Mouse (Mus musculus) liver, adult 2 months (tissue): ENCODE data around the gene Cd8a. TPM values are rescaled to one million over a fixed set of nuclear protein-coding genes. Genes with fewer than 3 reads are reported as not detected.

ENCODE experiments used
- DNase-seq: peaks from one replicate; pipeline ENCODE4 v3.0.0-alpha.2; 2011; ENCODE audit warnings: low read depth, low spot score; ENCODE audit errors: extremely low read depth
- H3K27ac ChIP-seq: fragments of 200-500 bp; replicated peaks from 2 replicates; pipeline ENCODE4 v1.5.1; 2012; ENCODE audit warnings: low read depth, mild to moderate bottlenecking, control low read depth, inconsistent platforms, low read length; ENCODE audit not compliant: insufficient read depth
- H3K27me3 ChIP-seq: fragments of 200-500 bp; 2 replicates; pipeline ENCODE4 v1.6.1; 2012; ENCODE audit warnings: mild to moderate bottlenecking, moderate library complexity, low read length, inconsistent platforms; ENCODE audit not compliant: control insufficient read depth, insufficient read depth
- H3K36me3 ChIP-seq: fragments of 200-500 bp; 2 replicates; pipeline ENCODE4 v1.6.1; 2012; ENCODE audit warnings: low read length, inconsistent platforms; ENCODE audit not compliant: control insufficient read depth, insufficient read depth
- H3K4me1 ChIP-seq: fragments of 200-500 bp; 2 replicates; pipeline ENCODE4 v1.6.1; 2011; ENCODE audit warnings: low read length; ENCODE audit not compliant: control insufficient read depth, insufficient read depth
- H3K4me3 ChIP-seq: fragments of 200-500 bp; 2 replicates; pipeline ENCODE4 v1.5.1; 2011; ENCODE audit warnings: low read depth, mild to moderate bottlenecking, control low read depth, low read length, moderate library complexity; ENCODE audit not compliant: insufficient read depth
- H3K79me2 ChIP-seq: fragments of 200-500 bp; 2 replicates; pipeline ENCODE4 v1.6.1; 2012; ENCODE audit warnings: inconsistent platforms, mild to moderate bottlenecking, low read length, moderate library complexity; ENCODE audit not compliant: control insufficient read depth, insufficient read depth
- H3K9ac ChIP-seq: fragments of 200-500 bp; 2 replicates; pipeline ENCODE4 v1.6.1; 2012; ENCODE audit warnings: low read depth, mild to moderate bottlenecking, control low read depth, inconsistent platforms, low read length
- CTCF ChIP-seq: fragments of 200-500 bp; IDR thresholded peaks from 2 replicates; pipeline ENCODE4 v1.5.1; 2011; ENCODE audit warnings: low read depth, low read length, control low read depth
- POLR2A ChIP-seq: fragments of 200-500 bp; IDR thresholded peaks from 2 replicates; pipeline ENCODE4 v1.6.1; 2011; ENCODE audit warnings: low read length, control low read depth; ENCODE audit not compliant: insufficient read depth; ENCODE audit errors: extremely low read depth
- WGBS: fragments of 180-500 bp; shearing (Covaris S2); methylation state at CpG from one replicate; pipeline ENCODE4 v1.1.7; 2018; 5-methylcytosine and 5-hydroxymethylcytosine counted together
- polyA plus RNA-seq: library from polyadenylated mRNA; depleted of rRNA; stranded (reverse); fragments of >200 nt; gene quantifications from 2 replicates; pipeline ENCODE4 v1.2.3, GENCODE M21; 2012
- total RNA-seq: library from RNA; depleted of rRNA; stranded (reverse); fragments of >200 nt; gene quantifications from 2 replicates; pipeline ENCODE4 v1.2.3, GENCODE M21; 2014

Gene Cd8a
- total and polyA plus RNA-seq, 2 experiments: 0.18 to 0.22 TPM

- Histone ChIP-seq H3K27ac (no peak overlapping the region), H3K9ac (no peak overlapping the region), H3K27me3 (no peaks in the 10 kb centered on the region), H3K36me3 (no peaks in the 10 kb centered on the region), H3K79me2 (no peaks in the 10 kb centered on the region), H3K4me3 (no peak overlapping the region), H3K4me1 (no peaks in the 10 kb centered on the region)
- 84% methylated on average over 4 of the region's 4 CpGs for WGBS
- no peak for TF ChIP-seq POLR2A
- TF ChIP-seq CTCF: no peak
- DNase-seq: no peak
Measured at GRCm38 (mm10) chr6:71360221-71360620, 13.0 kb upstream of the Cd8a start.

GRCm38 (mm10) chr6:71360751-71361150 is 12.5 kb upstream of the Cd8a start:
- H3K79me2 ChIP-seq: no peaks in the 10 kb centered on the region
- TF ChIP-seq CTCF (no peak), POLR2A (no peak)
- no peak overlapping the region for H3K9ac ChIP-seq
- H3K36me3 ChIP-seq: no peaks in the 10 kb centered on the region
- H3K27me3 ChIP-seq: no peaks in the 10 kb centered on the region
- H3K4me1 ChIP-seq: no peaks in the 10 kb centered on the region
- no peak overlapping the region for H3K27ac ChIP-seq
- 61% methylated on average over 5 of the region's 5 CpGs for whole genome bisulfite sequencing
- no peak overlapping the region for H3K4me3 ChIP-seq
- DNase-seq: no peak

GRCm38 (mm10) chr6:71361156-71361670 is 12.0 kb upstream of the Cd8a start:
- DNase-seq: no peak
- TF ChIP-seq POLR2A (no peak), CTCF (no peak)
- no peak overlapping the region for H3K9ac ChIP-seq
- H3K27me3 ChIP-seq: no peaks in the 10 kb centered on the region
- H3K36me3 ChIP-seq: no peaks in the 10 kb centered on the region
- H3K27ac ChIP-seq: no peak overlapping the region
- no peaks in the 10 kb centered on the region for H3K79me2 ChIP-seq
- WGBS: 90% methylated on average over 10 of the region's 10 CpGs
- no peaks in the 10 kb centered on the region for H3K4me1 ChIP-seq
- H3K4me3 ChIP-seq: no peak overlapping the region

GRCm38 (mm10) chr6:71363995-71364394 is 9.2 kb upstream of the Cd8a start:
- Histone ChIP-seq H3K4me3 (no peak overlapping the region), H3K36me3 (no peaks in the 10 kb centered on the region), H3K79me2 (no peaks in the 10 kb centered on the region), H3K27me3 (no peaks in the 10 kb centered on the region), H3K4me1 (no peaks in the 10 kb centered on the region), H3K27ac (no peak overlapping the region), H3K9ac (no peak overlapping the region)
- TF ChIP-seq CTCF (no peak), POLR2A (no peak)
- 80% methylated on average over 2 of the region's 2 CpGs for WGBS
- DNase-seq: no peak

- Histone ChIP-seq H3K4me1 (no peaks in the 10 kb centered on the region), H3K27ac (no peak overlapping the region), H3K9ac (no peak overlapping the region), H3K27me3 (no peaks in the 10 kb centered on the region), H3K4me3 (no peak overlapping the region), H3K79me2 (no peaks in the 10 kb centered on the region), H3K36me3 (no peaks in the 10 kb centered on the region)
- no peak for TF ChIP-seq CTCF
- no peak for TF ChIP-seq POLR2A
- 95% methylated on average over 6 of the region's 6 CpGs for WGBS
- DNase-seq: no peak
Measured at GRCm38 (mm10) chr6:71369416-71369815, 3.8 kb upstream of the Cd8a start.

DNA sequence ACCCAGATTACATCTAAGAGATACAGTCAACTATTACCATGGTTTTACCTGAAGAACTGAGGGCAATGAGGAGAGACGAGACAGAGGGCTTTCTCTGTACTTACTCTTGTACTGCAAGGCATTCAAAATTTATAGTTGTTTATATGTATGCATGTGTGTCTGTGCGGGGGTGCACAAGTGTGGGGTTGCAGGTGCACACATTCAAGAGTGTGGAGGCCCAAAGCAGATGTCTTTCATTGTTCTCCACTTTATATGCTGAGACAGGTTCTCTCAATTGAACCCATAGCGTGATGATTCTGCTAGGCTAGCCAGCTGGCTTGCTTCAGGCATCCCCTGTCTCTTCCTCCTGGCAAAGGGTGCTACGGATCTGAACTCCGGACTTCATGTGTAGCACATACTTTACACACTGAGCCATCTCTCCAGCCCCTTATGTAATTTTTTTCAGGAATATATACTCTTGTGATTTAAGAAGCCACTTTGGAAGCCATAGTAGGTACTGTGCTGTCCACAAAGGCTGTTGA is 2.1 kb upstream of the Cd8a start:
- no peaks in the 10 kb centered on the region for H3K79me2 ChIP-seq
- H3K27me3 ChIP-seq: no peaks in the 10 kb centered on the region
- H3K9ac ChIP-seq: no peak overlapping the region
- H3K36me3 ChIP-seq: no peaks in the 10 kb centered on the region
- TF ChIP-seq POLR2A: no peak
- no peak for TF ChIP-seq CTCF
- H3K27ac ChIP-seq: no peak overlapping the region
- 94% methylated on average over 5 of the region's 5 CpGs for WGBS
- DNase-seq: no peak
- H3K4me3 ChIP-seq: no peak overlapping the region
- H3K4me1 ChIP-seq: no peaks in the 10 kb centered on the region
